Mouse (Mus musculus) layer of hippocampus, postnatal 14 days (tissue): ENCODE data around the gene Lrrc4b. TPM values are rescaled to one million over a fixed set of nuclear protein-coding genes. Genes with fewer than 3 reads are reported as not detected.

ENCODE experiments used
- DNase-seq, 2 experiments: peaks; one replicate each; pipeline ENCODE4 v3.0.0; 2021 to 2022; ENCODE audit warnings: low spot score in 2 of 2, mixed read lengths in 1 of 2
- long read RNA-seq, 2 experiments: library from polyadenylated mRNA; stranded (forward); transcript quantifications; one replicate each; pipeline ENCODE4 v2.0.0; 2021
- total RNA-seq, 2 experiments: library from RNA; stranded (reverse); gene quantifications; 2 replicates each; pipeline ENCODE4 v1.2.3; 2021

Gene Lrrc4b
- total RNA-seq = 100 to 1,000 TPM; 299 to 301 TPM
- long read RNA-seq, experiment 1, transcript Lrrc4b-202 (3 exons, 790 nt) = major isoform, 18 of 89 reads
- long read RNA-seq, experiment 1, partial matches to known transcripts = 66 of 89 reads
- long read RNA-seq, experiment 1, other reads (novel, unspliced or antisense) = 1 of 89 reads
- long read RNA-seq, experiment 2, transcript Lrrc4b-202 (3 exons, 790 nt) = major isoform, 20 of 125 reads
- long read RNA-seq, experiment 2, transcript Lrrc4b-201 (3 exons, 2,728 nt) = minor isoform, 5 of 125 reads
- long read RNA-seq, experiment 2, partial matches to known transcripts = 99 of 125 reads
- long read RNA-seq, experiment 2, other reads (novel, unspliced or antisense) = 0 of 125 reads

DNA sequence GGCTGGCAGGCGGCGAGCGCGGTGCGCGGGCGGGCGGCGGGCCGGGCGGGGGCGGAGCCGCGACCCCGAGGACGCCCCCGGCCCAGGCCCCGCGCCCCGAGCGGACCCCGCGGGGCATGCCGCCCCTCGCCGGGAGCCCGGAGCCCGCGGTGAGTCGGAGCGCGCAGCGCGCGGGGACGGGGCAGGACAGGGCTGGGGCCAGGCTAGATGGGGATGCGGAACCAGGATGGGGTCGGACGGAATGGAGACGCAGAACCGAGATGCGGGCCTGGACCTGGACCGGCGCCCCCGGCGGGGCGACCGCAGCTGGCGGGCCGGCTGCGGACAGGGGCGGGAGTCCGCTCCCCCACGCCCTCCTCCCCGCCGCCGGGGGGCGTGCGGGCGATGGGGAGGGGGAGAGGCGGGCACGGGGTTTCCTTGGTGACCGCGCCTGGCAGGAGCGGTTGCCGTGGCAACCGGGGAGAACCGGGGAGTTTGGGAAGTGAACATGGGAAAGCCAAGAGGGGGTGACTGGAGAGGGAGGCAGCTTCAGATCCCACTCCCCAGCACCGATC is at the start of gene Lrrc4b:
Lrrc4b (plus strand) TSS at position 51 of the 554 bp plus-strand sequence.
- DNase-seq = peak; percentile 79 to 88

DNA sequence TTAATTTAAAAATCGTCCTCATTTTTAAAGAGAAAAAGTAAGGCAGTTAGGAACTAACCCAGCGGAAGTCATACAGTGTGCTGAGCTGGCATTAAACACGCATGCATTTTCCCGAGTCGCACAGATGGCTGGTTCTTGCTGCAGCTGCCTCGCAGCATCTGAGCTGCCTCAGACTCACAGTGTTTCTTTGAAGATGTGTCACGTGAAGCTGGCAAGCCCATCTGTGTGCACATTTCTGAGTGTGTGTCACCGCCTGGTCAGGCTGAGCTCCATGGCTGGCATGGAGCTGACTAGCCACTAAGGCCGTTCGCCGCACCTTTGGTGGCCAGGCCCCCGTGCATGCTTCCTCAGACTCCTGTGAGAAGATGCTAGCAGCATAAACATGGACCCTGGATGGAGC is 46.3 kb upstream of the Lrrc4b start:
- peak; percentile 79 to 89 for DNase-seq

DNA sequence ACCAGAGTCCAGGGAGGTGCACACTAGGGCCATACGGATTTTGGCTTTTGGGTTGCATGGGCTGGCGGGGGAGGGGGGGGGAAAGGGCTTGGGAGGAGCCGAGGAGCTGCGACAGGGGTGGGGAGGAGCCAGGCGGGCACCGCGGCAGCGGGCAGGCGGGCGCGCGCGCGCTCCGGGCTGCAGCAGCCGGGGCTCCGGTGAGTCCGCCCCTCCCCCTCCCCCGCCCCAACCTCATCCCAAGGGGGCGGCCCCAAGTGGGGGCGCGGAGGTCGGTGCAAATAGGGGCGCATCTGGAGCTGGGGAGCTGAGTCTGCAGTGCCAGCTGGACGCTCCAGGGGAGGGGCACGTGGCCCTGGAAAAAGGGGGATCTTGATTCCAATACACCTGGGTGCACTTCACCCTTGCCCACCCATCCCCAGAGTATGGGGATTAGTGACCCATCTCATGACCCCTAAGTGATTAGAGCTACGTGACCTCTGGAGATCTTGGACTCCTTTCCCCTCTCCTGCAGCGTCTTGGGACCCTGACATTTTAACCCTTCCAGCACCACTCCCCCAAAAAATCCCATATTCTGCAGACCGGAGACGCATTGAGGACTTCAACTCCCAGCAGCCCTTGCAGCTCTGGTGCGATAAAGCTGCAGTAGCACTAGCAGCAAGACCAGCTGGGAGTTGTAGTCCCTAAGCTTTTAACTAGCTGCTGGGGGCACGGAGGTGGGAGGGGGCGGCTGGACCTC is 44.7 kb upstream of the Lrrc4b start, which contains the start of gene Syt3:
Syt3 (plus strand) TSS at position 123 of the 736 bp plus-strand sequence.
- peak; percentile 80 to 84 for DNase-seq

DNA sequence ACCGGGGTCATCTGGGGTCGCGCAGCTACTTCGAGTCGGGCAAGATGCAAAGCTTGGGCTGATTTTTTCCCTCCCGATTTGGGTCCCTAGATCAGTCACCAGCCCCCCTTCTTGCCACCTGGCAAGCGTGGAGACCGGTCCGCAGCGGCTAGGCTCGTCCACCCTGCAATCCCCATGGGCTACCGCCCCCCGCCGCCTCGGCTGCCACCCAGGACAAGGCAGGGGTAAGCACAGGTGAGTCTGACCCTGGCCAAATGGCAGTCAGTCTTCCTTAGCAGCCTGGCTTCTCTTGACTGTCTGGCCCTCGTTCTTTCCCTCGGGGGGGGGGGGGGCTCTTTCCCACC is 44.1 kb upstream of the Lrrc4b start:
- DNase-seq = peak in 1 of 2 experiments; percentile 51

DNA sequence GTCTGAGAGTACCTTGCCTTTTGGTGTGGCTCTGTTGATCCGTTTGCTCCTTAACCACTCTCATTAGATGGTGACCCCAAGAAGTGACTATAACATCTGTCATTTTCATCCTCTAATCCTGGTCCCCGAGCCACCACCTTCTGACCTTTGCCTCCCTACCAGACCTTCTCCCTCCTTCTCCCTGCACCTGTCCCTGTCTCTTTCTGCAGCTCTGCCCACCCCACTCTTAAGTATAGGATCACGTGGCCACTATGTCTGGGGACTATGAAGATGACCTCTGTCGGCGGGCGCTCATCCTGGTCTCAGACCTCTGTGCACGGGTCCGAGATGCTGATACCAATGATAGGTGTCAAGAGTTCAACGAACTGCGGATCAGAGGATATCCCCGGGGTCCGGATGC is 43.1 kb upstream of the Lrrc4b start, which contains the start of gene 1700008O03Rik:
1700008O03Rik (minus strand) TSS at position 101 of the 400 bp plus-strand sequence.
- no peak for DNase-seq

DNA sequence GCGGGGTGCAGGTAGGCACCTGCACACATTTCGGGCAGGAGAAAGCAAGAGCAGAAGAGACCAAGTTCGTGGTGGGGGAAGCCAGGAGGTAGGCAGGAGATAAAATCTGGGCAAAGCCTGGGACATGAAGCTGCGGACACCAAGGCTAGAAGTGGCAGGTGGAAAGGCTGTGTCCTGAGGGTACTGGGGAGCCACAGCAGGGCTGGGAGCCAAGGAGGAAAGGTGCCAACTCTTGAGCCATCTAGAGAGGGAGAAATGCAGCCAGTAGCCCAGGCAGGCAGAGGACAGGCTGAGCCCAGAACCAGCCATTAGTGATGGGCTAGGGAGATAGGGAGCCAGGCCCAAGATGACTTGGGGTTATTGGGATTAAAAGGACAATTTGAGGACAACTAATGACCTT is 37.0 kb upstream of the Lrrc4b start:
- no peak for DNase-seq

DNA sequence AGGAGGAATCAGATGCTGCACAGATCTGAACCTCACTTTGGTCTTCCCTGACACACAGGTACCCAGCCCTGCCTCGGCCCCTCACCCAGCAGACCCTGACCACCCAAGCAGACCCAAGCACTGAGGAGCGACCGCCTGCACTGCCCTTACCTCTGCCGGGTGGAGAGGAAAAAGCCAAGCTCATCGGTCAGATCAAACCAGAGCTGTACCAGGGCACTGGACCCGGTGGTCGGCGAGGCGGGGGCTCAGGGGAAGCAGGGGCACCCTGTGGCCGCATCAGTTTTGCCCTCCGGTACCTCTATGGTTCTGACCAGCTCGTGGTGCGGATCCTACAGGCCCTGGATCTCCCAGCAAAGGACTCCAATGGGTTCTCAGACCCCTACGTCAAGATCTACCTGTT is 36.5 kb upstream of the Lrrc4b start:
- DNase-seq = no peak

DNA sequence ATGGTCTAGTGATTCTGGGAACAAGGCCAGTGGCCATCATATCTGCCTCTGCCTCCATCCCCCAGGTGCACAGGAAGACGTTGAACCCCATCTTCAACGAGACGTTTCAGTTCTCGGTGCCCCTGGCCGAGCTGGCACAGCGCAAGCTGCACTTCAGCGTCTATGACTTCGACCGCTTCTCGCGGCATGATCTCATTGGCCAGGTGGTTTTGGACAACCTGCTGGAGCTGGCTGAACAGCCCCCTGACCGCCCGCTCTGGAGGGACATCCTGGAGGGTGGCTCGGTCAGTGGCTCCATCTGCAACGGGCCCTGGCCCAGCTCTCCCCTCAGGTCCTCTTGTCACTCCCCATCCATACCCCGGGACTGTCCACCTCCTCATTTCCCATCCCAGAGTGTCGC is 35.5 kb upstream of the Lrrc4b start:
- no peak for DNase-seq

DNA sequence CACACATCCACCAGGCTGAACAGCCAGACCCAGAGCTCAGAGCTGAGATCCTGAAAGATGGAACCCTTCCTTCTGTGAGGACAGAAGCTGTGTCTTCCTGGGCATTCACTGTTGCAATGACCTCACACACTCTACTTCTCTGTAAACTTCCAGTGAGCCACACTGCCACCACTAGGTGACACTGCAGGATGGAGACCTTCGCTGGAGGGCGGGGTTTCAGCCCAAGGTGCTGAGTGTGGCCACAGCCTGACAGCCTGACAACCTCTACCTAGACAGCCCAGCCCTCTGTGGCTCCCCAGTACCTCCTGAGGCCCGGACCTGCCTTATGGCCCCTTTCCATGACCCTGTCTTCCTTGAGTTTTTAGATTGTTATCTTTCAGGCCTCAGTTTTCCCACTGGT is 30.2 kb upstream of the Lrrc4b start:
- peak in 1 of 2 experiments; percentile 53 for DNase-seq

DNA sequence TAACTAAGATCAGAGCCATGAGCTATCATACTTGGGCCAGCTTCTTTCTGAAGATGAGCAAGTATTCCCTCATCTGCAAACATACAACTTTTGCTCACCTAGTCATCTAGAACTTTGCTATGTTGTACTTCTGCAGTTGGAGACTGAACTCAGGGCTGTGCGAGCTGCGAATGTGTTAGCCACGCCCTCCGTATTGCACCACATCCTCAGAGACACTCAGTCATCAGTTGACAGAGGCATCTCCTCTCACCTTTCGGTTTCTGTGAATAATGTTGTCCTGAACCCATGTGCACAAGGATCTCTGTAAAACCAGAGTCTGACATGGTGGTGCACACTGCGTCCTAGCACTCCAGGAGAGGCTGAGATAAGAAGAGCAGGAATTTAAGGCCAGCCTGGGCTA is 27.1 kb upstream of the Lrrc4b start:
- DNase-seq = no peak

DNA sequence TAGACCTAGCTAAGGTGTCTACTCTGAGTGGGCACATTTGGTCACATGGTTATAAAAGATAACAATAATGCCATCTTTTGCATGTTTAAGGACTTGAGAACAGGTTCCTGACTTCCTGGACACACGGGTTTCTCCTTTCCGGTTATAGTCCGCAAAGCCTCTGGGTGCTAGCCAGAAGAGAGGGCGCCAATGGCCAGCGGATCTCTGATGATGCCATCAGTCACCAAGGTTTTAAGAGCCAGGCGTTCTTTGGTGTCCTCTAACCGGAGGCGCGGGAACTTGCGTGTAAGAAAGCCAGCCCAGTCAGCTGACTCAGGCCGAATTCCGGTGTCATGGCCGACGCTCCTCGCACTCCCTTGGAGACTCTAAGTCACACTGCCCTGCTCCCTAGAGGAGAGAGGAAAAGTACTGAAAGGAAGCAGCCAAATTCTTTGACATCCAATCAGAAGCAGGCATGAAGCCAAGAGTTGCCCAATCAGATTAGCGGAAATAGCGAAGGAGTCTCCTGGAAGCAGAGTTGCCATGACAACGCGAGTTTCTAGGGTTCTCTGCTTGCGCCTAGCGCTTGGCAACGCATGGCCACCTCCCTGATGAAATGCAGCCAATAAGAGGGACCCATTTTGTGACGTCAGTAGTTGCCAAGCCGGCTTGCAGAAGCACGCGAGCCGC is 23.3 kb upstream of the Lrrc4b start:
- peak; percentile 90 to 99 for DNase-seq

DNA sequence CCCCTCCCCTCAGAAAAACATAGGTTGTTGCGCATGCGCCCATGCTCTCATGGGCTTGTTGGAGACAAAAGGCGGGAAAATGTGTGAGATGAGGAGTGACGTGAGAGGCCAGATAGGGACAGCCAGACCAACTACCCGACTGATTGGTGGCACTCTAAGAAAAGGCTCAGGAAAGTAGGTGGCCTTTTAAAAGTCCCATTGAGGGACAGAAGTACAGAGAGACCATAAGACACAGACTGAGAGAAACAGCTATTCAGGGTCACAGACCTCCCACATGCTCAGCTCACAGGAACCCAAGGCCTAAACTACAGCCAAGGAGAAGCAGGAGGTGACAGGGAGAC is 22.8 kb upstream of the Lrrc4b start:
- no peak for DNase-seq

DNA sequence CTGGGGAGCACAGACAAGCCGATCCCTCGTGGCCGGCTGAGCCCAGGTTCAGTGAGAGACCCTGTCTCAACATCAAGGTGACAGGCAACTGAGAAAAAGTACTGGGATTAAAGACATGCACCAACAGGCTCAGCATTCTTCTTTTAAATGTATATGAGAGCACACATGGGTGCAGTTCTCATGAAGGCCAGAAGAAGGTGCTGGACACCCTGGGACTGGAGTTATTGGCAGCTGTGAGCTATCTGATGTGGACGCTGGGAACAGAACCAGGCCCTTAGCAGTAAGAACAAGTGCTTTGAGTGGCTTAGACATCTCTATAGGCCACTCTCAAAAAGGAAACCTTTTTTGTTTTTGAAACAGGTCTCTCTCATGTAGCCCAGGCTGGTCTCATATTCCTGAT is 17.7 kb upstream of the Lrrc4b start:
- no peak for DNase-seq

DNA sequence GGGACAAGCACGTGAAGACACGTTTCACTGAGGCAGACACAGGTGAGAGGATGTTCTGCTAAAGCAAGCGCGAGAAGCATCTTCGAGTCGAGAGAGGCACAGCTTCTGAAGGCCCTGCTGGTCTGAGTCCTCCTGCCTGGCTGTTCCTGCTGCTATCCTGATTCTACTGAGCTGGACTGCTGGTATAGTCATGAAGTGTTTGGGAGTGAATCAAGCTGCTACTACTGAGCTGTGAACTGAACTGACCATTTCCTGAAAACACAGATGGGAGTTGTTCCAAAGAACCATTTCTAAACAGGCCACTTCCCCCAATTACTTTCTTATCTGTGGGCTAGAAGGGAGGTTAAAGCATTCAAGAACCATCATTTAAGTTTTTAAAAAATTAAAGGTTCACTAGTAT is 15.5 kb upstream of the Lrrc4b start:
- DNase-seq = no peak

DNA sequence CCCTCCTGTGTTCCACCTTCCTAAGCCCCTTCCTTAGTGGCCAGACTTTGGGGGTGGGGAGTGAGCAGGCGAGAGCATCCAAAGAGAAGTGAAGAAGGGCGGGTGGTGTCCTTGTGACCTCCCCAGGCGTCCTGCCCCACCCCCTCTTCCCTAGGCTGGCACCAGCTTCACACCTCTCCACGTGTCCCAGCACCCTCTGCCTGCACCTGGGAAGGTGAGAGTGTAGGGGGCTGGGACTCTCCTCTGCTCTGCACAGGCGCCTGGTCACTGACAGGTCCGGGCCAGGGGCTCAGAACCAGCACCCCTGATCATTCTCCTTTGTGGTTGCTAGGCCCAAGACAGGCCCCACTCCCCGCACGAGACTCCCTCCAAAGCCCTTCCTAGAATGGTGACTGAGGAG is 1.2 kb upstream of the Lrrc4b start:
- DNase-seq = no peak

DNA sequence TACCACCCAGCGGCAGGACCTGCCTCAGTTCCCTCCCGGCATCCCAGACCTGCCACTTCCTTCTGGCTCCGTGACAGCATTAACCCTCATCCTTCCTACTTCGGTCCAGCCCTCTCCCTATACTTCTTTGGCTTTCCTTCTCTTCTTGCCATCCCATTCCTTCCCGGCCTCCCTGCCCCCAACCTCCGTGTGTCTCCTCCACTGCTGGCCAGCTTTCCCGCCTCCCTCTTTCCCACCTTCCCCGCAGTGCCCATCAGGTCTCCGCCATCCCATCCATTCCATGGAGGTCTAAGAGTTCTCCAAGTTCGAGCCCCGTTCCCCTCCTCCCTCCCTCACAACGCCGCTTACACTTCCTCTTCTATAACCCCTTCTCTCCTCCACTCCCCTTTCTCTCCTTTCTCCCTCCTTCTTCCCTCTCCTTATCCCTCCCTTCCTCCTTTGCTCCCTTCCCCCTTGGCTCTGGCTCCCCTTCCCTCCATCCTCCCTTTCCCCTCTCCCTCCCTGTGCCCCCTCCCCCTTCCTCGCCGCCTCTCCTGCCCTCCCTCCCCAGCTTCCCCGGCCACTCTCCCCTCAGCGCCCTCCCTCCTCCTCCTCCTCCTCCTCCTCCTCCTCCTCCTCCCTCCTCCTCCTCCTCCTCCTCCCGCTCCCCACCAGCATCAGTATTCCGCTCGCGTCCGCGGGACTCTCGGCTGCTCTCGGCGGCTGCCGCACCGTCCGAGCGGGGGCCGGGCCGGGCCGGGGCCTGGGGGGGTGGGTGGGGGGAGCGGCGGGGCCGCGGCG is 457 bp upstream of the Lrrc4b start:
- peak in 1 of 2 experiments; percentile 68 for DNase-seq

DNA sequence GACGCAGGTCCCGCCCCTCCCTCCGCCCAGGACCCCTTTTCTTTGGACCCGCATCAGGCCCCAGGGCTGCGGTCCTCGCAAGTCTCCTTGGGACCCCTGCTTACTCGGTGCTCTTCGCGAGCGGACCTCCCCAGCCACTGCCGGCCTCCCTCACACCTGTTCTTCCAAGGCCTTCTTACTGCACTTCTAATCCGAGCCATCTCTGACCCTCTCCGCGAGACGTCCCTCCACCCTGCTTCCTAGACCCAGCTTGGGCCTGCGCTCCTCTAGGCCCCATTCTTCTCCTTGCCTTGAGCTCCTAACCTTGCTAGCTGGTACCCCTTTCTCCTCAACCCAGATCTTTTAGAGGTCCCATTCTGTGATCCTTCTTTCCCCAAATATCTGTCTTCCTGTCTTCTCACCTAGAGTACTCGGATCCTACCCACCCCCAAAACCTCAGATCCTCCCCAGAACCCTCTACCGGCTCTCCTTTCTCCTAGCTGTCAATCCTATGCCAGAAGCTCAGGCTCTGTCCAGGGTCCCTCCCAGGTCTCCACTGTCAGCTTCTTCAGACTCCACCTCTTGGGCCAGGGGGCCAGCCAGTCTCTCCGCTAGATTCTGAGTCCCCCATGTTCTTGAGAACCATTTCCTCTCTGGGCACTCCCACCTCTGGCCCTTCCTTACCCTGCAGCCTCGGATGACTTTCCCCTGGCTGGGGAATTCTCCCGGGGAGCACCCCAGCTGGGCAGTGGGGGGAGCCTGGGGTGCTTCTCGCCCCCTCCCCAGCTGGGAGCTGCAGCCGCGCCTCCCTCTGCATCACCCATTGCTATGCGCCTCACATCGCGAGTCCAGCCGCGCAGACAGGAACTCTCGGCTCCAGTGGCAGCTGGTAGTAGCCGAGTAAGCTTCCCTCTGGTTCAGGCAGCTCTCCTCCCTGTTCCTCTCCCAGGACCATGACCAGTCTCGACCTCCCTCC is 993 bp downstream of the Lrrc4b start:
- peak; percentile 71 to 75 for DNase-seq

DNA sequence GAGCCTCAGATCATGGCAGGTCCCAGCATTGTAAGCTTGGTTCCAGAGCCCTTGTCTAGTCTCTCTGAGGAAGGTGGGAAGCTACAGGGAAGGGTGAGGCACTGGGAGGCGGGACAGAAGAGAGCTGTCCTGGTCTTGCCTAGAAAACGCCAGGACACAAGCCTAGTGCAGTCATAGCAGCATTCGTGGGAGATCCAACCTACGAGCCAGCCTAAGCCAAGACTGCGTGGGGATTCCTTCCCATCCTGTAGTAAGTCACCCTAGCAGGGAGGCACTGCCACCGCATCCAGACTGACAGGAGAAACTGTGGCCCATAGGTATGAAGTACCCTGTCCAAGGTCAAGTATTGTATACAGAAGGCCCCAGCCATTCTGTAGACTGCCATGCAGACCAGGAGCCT is 3.7 kb downstream of the Lrrc4b start:
- no peak for DNase-seq

DNA sequence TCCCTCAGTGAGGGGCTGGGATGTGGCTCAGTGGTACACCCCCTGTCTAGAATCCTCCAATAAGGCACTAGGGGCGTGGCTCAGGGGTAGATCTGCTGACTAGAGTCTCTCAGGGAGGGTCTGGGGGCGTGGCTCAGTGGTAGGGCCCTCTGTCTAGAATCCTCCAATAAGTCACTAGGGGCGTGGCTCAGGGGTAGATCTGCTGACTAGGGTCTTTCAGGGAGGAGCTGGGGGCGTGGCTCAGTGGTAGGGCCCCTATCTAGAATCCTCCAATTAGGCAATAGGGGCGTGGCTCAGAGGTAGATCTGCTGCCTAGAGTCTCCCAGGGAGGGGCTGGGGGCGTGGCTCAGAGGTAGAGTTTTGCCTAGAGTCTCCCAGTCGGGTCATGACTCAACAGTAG is 4.6 kb downstream of the Lrrc4b start:
- DNase-seq = peak in 1 of 2 experiments; percentile 59

DNA sequence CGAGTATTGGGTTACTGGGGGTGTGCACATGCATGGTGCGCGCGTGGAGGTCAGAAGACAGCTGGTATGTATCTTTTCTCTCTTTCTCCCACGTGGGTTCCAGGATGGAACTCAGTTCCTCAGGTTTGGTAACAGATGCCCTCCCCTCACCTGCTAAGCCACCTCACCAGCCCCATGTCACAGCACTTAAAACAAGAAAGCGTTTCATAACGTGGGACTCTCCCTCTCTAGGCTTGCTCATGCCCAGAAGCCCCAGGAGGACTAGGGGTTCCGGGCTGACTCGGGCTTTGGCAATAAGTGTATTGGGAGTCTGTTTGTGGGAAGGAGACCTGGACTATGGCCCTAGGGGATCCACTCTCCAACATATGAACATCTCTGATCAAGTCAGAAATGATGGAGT is 5.3 kb downstream of the Lrrc4b start:
- DNase-seq = no peak
